Mouse (Mus musculus) erythroblast, embryonic 14.5 days (primary cell): ENCODE measurements around the gene Stra6. TPM values are rescaled to one million over a fixed set of nuclear protein-coding genes. Genes with fewer than 3 reads are reported as not detected.

Experiments
- H3K27me3 ChIP-seq: 2 replicates; pipeline ENCODE4 v1.6.1; 2012; ENCODE audit warnings: inconsistent platforms; ENCODE audit not compliant: control insufficient read depth
- H3K36me3 ChIP-seq: 2 replicates; pipeline ENCODE4 v1.6.1; 2012; ENCODE audit warnings: mild to moderate bottlenecking, inconsistent platforms; ENCODE audit not compliant: control insufficient read depth
- H3K4me1 ChIP-seq: 2 replicates; pipeline ENCODE4 v1.6.1; 2012; ENCODE audit warnings: inconsistent platforms; ENCODE audit not compliant: control insufficient read depth
- H3K4me3 ChIP-seq: replicated peaks from 2 replicates; pipeline ENCODE3; 2012; ENCODE audit warnings: moderate library complexity, mild to moderate bottlenecking, inconsistent platforms
- H3K9me3 ChIP-seq: 2 replicates; pipeline ENCODE4 v1.6.1; 2012; ENCODE audit warnings: low read length, inconsistent platforms, mixed read lengths; ENCODE audit not compliant: control insufficient read depth
- GATA1 ChIP-seq: IDR thresholded peaks from 2 replicates; pipeline ENCODE4 v1.6.1; 2012; ENCODE audit warnings: low read length, inconsistent platforms, mixed read lengths
- TAL1 ChIP-seq: IDR thresholded peaks from 3 replicates; pipeline ENCODE4 v1.6.1; 2012; ENCODE audit warnings: low read length, inconsistent platforms, mixed read lengths
- polyA plus RNA-seq: library from polyadenylated mRNA; stranded (reverse); fragments of >175 nt; gene quantifications from 2 replicates; pipeline ENCODE4 v1.2.3, GENCODE M21; 2012

Gene Stra6
- polyA plus RNA-seq, 1 experiment: not detected

- H3K4me3 ChIP-seq: no peak overlapping the region
- no peaks in the 10 kb centered on the region for H3K36me3 ChIP-seq
- H3K4me1 ChIP-seq: no peaks in the 10 kb centered on the region
- no peaks in the 10 kb centered on the region for H3K9me3 ChIP-seq
- TF ChIP-seq TAL1 (no peak), GATA1 (no peak)
- peaks cover 37% of the 10 kb centered on the region for H3K27me3 ChIP-seq
Measured at GRCm38 (mm10) chr9:58113279-58113884, 49.8 kb downstream of the Stra6 start.

- H3K27me3 ChIP-seq: peaks cover 37% of the 10 kb centered on the region
- H3K9me3 ChIP-seq: no peaks in the 10 kb centered on the region
- H3K4me1 ChIP-seq: no peaks in the 10 kb centered on the region
- H3K4me3 ChIP-seq: no peak overlapping the region
- H3K36me3 ChIP-seq: no peaks in the 10 kb centered on the region
- TF ChIP-seq GATA1: no peak
- TF ChIP-seq TAL1: no peak
Measured at GRCm38 (mm10) chr9:58114019-58114418, 50.4 kb downstream of the Stra6 start.

DNA sequence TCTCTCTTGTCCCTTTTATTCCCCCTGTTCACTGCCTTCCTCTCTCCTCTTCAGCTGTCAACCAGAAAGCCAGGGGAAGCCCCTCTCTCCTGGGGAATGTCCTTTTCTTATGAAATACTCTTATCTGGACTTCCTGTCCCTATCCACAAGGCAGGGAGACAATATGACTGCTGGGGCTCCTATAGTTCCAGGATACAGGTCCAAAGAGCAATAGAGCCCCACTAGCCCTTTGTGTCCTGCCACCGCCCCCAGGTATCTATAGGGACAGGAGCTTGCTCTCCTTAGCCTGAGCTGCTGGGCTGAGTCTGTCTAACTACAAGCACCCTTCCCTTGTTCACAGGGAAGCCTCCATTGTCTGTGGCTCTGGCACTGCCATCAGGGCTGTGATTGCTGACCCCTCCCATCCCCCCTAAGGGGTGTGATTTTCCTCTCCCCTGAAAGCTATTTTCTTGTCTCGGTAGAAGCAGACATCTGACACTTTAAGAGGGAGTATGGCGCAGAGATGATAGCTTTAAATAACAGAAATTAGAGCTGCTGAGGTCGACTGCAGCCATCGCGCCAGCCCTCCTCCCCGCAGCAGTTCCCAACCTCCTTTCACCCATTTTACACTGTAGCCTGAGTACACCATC is 51.8 kb downstream of the Stra6 start:
- H3K4me3 ChIP-seq: no peak overlapping the region
- no peak for TF ChIP-seq TAL1
- TF ChIP-seq GATA1: no peak
- peaks cover 37% of the 10 kb centered on the region for H3K27me3 ChIP-seq
- H3K36me3 ChIP-seq: no peaks in the 10 kb centered on the region
- no peaks in the 10 kb centered on the region for H3K4me1 ChIP-seq
- H3K9me3 ChIP-seq: no peaks in the 10 kb centered on the region

DNA sequence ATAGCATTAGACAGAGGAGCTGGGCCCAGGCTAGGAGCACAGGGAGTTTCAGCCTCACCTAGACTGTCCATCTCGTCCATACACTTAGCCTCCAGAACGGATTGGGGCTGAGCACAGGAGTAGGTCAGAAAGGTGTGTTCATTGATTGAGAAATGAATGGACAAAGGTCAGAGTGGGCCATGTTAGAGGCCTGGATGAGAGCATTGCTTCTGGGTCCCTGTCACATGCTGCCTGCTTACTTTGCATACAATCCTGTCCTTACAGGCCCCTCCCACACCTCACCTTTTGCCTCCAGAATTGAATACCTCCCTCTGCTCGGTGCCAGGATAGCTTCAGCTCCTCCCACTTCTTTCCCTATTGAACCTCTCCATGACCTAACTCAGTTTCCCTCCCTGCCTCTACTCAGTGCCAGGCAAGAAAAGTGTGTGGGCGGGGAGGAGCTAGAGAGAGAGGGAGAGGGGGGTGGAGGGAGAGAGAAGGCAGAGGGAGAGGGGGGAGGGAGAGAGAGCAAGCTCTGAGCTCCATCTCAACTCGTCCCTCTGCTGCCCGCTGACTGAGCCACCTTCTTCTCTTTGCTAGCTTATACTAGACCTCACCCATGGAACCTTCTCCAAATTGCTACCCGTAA is 52.5 kb downstream of the Stra6 start:
- TF ChIP-seq TAL1 (no peak), GATA1 (no peak)
- Histone ChIP-seq H3K9me3 (no peaks in the 10 kb centered on the region), H3K27me3 (peaks cover 37% of the 10 kb centered on the region), H3K4me3 (no peak overlapping the region), H3K36me3 (no peaks in the 10 kb centered on the region), H3K4me1 (no peaks in the 10 kb centered on the region)

- no peak within 1 kb of the TSS for H3K4me3 ChIP-seq
- peaks cover 23% of the 10 kb centered on the region for H3K27me3 ChIP-seq
- no peaks in the 10 kb centered on the region for H3K4me1 ChIP-seq
- H3K9me3 ChIP-seq: no peaks in the 10 kb centered on the region
- TF ChIP-seq TAL1: no peak
- TF ChIP-seq GATA1: no peak
- no peaks in the 10 kb centered on the region for H3K36me3 ChIP-seq
Measured at GRCm38 (mm10) chr9:58118671-58119070, 55.1 kb downstream of the Stra6 start, which contains the start of gene Ccdc33. Ccdc33 (minus strand) TSS chr9:58118823.

GRCm38 (mm10) chr9:58125085-58125484 is 61.5 kb downstream of the Stra6 start:
- no peaks in the 10 kb centered on the region for H3K36me3 ChIP-seq
- H3K27me3 ChIP-seq: peaks cover 19% of the 10 kb centered on the region
- H3K9me3 ChIP-seq: no peaks in the 10 kb centered on the region
- TF ChIP-seq GATA1: no peak
- no peak for TF ChIP-seq TAL1
- H3K4me1 ChIP-seq: no peaks in the 10 kb centered on the region
- no peak overlapping the region for H3K4me3 ChIP-seq

GRCm38 (mm10) chr9:58125811-58126210 is 62.2 kb downstream of the Stra6 start:
- H3K27me3 ChIP-seq: peaks cover 26% of the 10 kb centered on the region
- no peaks in the 10 kb centered on the region for H3K36me3 ChIP-seq
- no peaks in the 10 kb centered on the region for H3K9me3 ChIP-seq

DNA sequence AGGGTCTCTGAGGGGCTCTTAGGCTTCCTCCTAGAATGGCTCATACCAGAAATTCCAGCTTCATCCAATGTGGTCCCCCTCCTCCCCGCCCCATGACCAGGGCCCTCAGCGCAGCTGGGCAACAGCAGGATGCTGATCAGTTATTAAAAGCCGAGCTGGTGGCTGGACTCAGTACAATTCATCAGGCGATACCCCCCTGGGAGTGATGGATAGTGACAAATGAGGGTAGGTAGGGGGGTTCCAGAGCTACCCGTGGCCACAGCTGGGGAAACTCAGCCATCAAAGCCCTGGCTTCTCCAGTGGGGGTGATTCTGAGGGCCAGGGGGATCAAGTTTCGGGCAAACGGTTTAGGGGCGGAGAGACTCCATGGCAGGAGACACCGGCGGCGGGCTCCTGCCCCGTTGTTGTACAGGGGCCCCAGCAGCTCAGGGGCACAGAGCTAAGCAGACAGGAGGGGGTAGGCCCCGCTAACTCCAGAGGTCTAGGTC is 65.4 kb downstream of the Stra6 start:
- no peak for TF ChIP-seq GATA1
- no peak for TF ChIP-seq TAL1
- Histone ChIP-seq H3K4me3 (no peak overlapping the region), H3K9me3 (no peaks in the 10 kb centered on the region), H3K36me3 (no peaks in the 10 kb centered on the region), H3K4me1 (no peaks in the 10 kb centered on the region), H3K27me3 (peaks cover 53% of the 10 kb centered on the region)

More at GRCm38 (mm10) chr9:58125811-58126210, 62.2 kb downstream of the Stra6 start:
- H3K4me1 ChIP-seq: no peaks in the 10 kb centered on the region
- TF ChIP-seq TAL1 (no peak), GATA1 (no peak)
- H3K4me3 ChIP-seq: no peak overlapping the region

- Histone ChIP-seq H3K36me3 (no peaks in the 10 kb centered on the region), H3K4me3 (no peak overlapping the region), H3K27me3 (peaks cover 57% of the 10 kb centered on the region), H3K9me3 (no peaks in the 10 kb centered on the region), H3K4me1 (no peaks in the 10 kb centered on the region)
- TF ChIP-seq GATA1: no peak
Measured at GRCm38 (mm10) chr9:58129508-58129907, 65.9 kb downstream of the Stra6 start.
